ENCODE assay signal across 8 mouse cellular contexts in the genomic region with DNA sequence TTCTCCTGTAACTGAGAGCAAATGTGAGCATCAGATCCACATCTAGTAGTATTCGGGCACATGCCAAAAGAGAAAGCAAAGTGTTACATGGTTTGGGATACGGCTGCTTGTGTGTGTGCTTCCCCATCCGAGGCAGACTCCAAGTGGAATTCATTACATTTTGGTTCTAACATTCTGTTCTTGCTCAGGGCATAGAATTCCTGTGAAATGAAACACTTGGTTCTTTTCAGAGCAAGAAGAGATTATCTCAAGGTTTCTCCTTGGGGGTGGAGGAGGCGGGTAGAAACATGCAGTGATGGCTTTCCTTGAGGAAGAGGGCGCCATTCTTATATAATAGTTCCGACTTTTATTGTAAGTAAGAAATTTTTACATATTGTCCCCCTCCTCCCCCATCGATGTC. TPM values are rescaled to one million over a fixed set of nuclear protein-coding genes. Genes with fewer than 3 reads are reported as not detected.
A peak's percentile ranks its signal among the peaks of the same experiment; 100 is the strongest.
DNase-seq lines count a peak whose midpoint lies in the region; ATAC-seq and TF ChIP-seq lines count a peak whose summit lies in the region.

No protein-coding gene starts in this region.

- no peak for TF ChIP-seq EP300 in stomach, postnatal 0 days (optimal IDR thresholded peaks at IDR 0.05)

- H3K36me3 ChIP-seq in kidney, embryonic 14.5 days (ENCODE audit: control insufficient read depth, insufficient read depth, low read length) = no peaks in the 10 kb centered on the region
- H3K36me3 ChIP-seq in G1E (replicated peaks) = peaks cover 31% of the 10 kb centered on the region
- no peaks in the 10 kb centered on the region for H3K36me3 ChIP-seq in embryonic facial prominence, embryonic 10.5 days (replicated peaks)
- no peaks in the 10 kb centered on the region for H3K36me3 ChIP-seq in limb, embryonic 10.5 days
- H3K36me3 ChIP-seq in stomach, postnatal 0 days (ENCODE audit: control insufficient read depth, insufficient read depth, low read length) = no peaks in the 10 kb centered on the region

- ATAC-seq in kidney, embryonic 14.5 days (ENCODE audit: low FRiP score, low TSS enrichment) = no peak
- ATAC-seq in G1E (ENCODE audit: extremely low read depth, insufficient number of reproducible peaks, low FRiP score, poor library complexity, severe bottlenecking) = no peak
- ATAC-seq in stomach, postnatal 0 days (ENCODE audit: low FRiP score, low TSS enrichment) = no peak
- no peak for ATAC-seq in monocyte, adult 5-6 weeks (replicated peaks; ENCODE audit: insufficient number of reproducible peaks, low FRiP score, low TSS enrichment, poor library complexity, severe bottlenecking)

- peak overlapping the region; percentile 61 for H3K4me2 ChIP-seq in kidney, embryonic 14.5 days (replicated peaks; ENCODE audit: low read depth, low read length)
- H3K4me2 ChIP-seq in stomach, postnatal 0 days (replicated peaks; ENCODE audit: low read depth) = peak overlapping the region; percentile 72

- DNase-seq in kidney, adult 11 months = no peak
- DNase-seq in G1E (ENCODE audit: low spot score) = no peak
- peak; percentile 7 for DNase-seq in embryonic facial prominence, embryonic 10.5 days (ENCODE audit: low spot score)
- DNase-seq in limb, embryonic 10.5 days (ENCODE audit: low spot score) = no peak
- DNase-seq in stomach, postnatal 0 days (ENCODE audit: low spot score) = no peak
- no peak for DNase-seq in gastrocnemius, postnatal 25 days

- H3K4me1 ChIP-seq in kidney, embryonic 14.5 days (ENCODE audit: control insufficient read depth, insufficient read depth, low read length) = peaks cover 27% of the 10 kb centered on the region
- peaks cover 59% of the 10 kb centered on the region for H3K4me1 ChIP-seq in G1E (ENCODE audit: insufficient read depth, low read depth, low read length)
- peaks cover 46% of the 10 kb centered on the region for H3K4me1 ChIP-seq in embryonic facial prominence, embryonic 10.5 days
- H3K4me1 ChIP-seq in limb, embryonic 10.5 days = peaks cover 41% of the 10 kb centered on the region
- H3K4me1 ChIP-seq in stomach, postnatal 0 days (replicated peaks; ENCODE audit: control insufficient read depth, insufficient read depth) = no peaks in the 10 kb centered on the region

- no peak overlapping the region for H3K27ac ChIP-seq in kidney, embryonic 14.5 days (ENCODE audit: low read depth, low read length)
- no peak overlapping the region for H3K27ac ChIP-seq in embryonic facial prominence, embryonic 10.5 days (replicated peaks)
- H3K27ac ChIP-seq in limb, embryonic 10.5 days = 0 out of 2 replicates have a peak overlapping the region, but pooled peaks have one; percentile 99
- peak overlapping the region; percentile 100 for H3K27ac ChIP-seq in stomach, postnatal 0 days (replicated peaks)

- TF ChIP-seq CTCF in G1E (IDR thresholded peaks at IDR 0.05; ENCODE audit: low read depth, low read length) = no peak
- TF ChIP-seq CTCF in stomach, postnatal 0 days (IDR thresholded peaks at IDR 0.05; ENCODE audit: low read depth) = peak; percentile 36

- peak overlapping the region; percentile 4; the same call in 1 of the 2 replicates for H3K9ac ChIP-seq in kidney, embryonic 14.5 days (ENCODE audit: low read depth, low read length)
- no peak overlapping the region for H3K9ac ChIP-seq in stomach, postnatal 0 days (ENCODE audit: low read length)

- peak overlapping the region; percentile 71; the same call in 1 of the 2 replicates for H3K4me3 ChIP-seq in kidney, embryonic 14.5 days (ENCODE audit: low read length)
- peak overlapping the region; percentile 94 for H3K4me3 ChIP-seq in G1E (ENCODE audit: low read depth, low read length)
- H3K4me3 ChIP-seq in embryonic facial prominence, embryonic 10.5 days = peak overlapping the region; percentile 90
- H3K4me3 ChIP-seq in limb, embryonic 10.5 days = peak overlapping the region; percentile 72
- peak overlapping the region; percentile 91 for H3K4me3 ChIP-seq in stomach, postnatal 0 days (ENCODE audit: low read depth, low read length)

- 61% methylated on average over 7 of the region's 7 CpGs for WGBS in kidney, embryonic 14.5 days
- WGBS in embryonic facial prominence, embryonic 10.5 days = 67% methylated on average over 7 of the region's 7 CpGs
- WGBS in limb, embryonic 10.5 days = 72% methylated on average over 7 of the region's 7 CpGs
- WGBS in stomach, postnatal 0 days = 17% methylated on average over 7 of the region's 7 CpGs

- H3K27me3 ChIP-seq in kidney, embryonic 14.5 days (ENCODE audit: control insufficient read depth, insufficient read depth, low read length) = no peaks in the 10 kb centered on the region
- H3K27me3 ChIP-seq in G1E (ENCODE audit: insufficient read depth, low read length) = no peaks in the 10 kb centered on the region
- H3K27me3 ChIP-seq in embryonic facial prominence, embryonic 10.5 days (replicated peaks; ENCODE audit: low read depth, poor library complexity, severe bottlenecking) = no peaks in the 10 kb centered on the region
- no peaks in the 10 kb centered on the region for H3K27me3 ChIP-seq in limb, embryonic 10.5 days (ENCODE audit: low read depth, poor library complexity, severe bottlenecking)
- no peaks in the 10 kb centered on the region for H3K27me3 ChIP-seq in stomach, postnatal 0 days (ENCODE audit: control insufficient read depth, insufficient read depth, low read length)

- no peaks in the 10 kb centered on the region for H3K9me3 ChIP-seq in kidney, embryonic 14.5 days (ENCODE audit: control insufficient read depth, low read length)
- H3K9me3 ChIP-seq in G1E (replicated peaks) = no peaks in the 10 kb centered on the region
- H3K9me3 ChIP-seq in embryonic facial prominence, embryonic 10.5 days = no peaks in the 10 kb centered on the region
- H3K9me3 ChIP-seq in limb, embryonic 10.5 days (replicated peaks) = no peaks in the 10 kb centered on the region
- H3K9me3 ChIP-seq in stomach, postnatal 0 days (ENCODE audit: control insufficient read depth, low read length) = no peaks in the 10 kb centered on the region

RNA-seq across cellular contexts. Expression of a gene that starts 30.6 kb away (rescaled TPM):
- 79.6 and 117 TPM in 2 replicates for polyA plus RNA-seq in kidney, embryonic 14.5 days (2014; fragmentation: Nextera tagmentation; extraction: Ambion mirVana)
- total RNA-seq in G1E (2014; fragmentation: Nextera tagmentation) (879 and 928 TPM in 2 replicates), G1E (2017) (680 and 689 TPM in 2 replicates)
- polyA plus RNA-seq in G1E (2012) = 115 and 131 TPM in 2 replicates
- polyA plus RNA-seq in embryonic facial prominence, embryonic 10.5 days (2016; fragmentation: Nextera tagmentation; extraction: Ambion mirVana) = 52.2 and 55.0 TPM in 2 replicates
- 51.2 and 53.1 TPM in 2 replicates for polyA plus RNA-seq in limb, embryonic 10.5 days (2016; fragmentation: Nextera tagmentation; extraction: Ambion mirVana)
- polyA plus RNA-seq in stomach, postnatal 0 days (2015; fragmentation: Nextera tagmentation; extraction: Ambion mirVana) = 56.0 and 59.7 TPM in 2 replicates
- total RNA-seq in monocyte, adult 5-6 weeks (2017) = 804 to 1,126 TPM (median 952 TPM) in 3 replicates
- total RNA-seq in gastrocnemius, postnatal 25 days (2021) = 100 to 1,000 TPM; 339 to 401 TPM

Comparison
In these comparisons a context has a peak if more than half of its experiments do, and no peak if none do; other contexts are left out.
1. H3K27ac ChIP-seq: peak in limb, embryonic 10.5 days (single experiment) and stomach, postnatal 0 days (single experiment); none in kidney, embryonic 14.5 days (single experiment) and embryonic facial prominence, embryonic 10.5 days (single experiment).
2. Peak in every context shown above with its lines, with median percentiles within 50 percentile points of each other: H3K4me3 ChIP-seq.